Mouse (Mus musculus) heart, adult 2 months (tissue): ENCODE data around the gene Antxrl.

Source experiments
- CTCF ChIP-seq: fragments of 200-600 bp; IDR thresholded peaks from 2 replicates; pipeline ENCODE4 v1.8.1; 2022; ENCODE audit warnings: antibody characterized with exemption, mild to moderate bottlenecking, moderate library complexity
- EP300 ChIP-seq: fragments of 200-500 bp; IDR thresholded peaks from 2 replicates; pipeline ENCODE4 v1.6.1; 2011; ENCODE audit warnings: low read depth, low read length, control low read depth; ENCODE audit not compliant: insufficient read depth
- POLR2A ChIP-seq: fragments of 200-500 bp; IDR thresholded peaks from 2 replicates; pipeline ENCODE4 v1.6.1; 2011; ENCODE audit warnings: mild to moderate bottlenecking, low read depth, low read length, control low read depth; ENCODE audit not compliant: insufficient read depth

DNA sequence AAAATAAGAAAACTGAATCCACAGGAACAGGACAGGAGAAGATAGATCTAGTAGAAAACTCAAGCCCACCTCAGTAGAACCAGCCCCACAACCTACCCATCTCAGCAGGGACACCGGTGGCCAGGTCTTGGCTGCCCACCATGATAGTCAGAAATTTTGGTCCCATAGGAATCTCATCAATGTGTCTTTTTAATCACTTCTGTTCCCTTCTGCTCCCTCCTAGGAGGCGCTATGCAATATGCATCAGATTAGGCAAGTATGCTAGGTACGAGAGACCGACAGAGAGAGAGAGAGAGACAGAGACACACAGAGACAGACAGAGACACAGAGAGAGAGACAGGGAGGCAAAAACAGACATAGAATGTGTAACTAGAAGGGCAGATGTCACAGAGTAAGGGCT, 69.2 kb downstream of the Antxrl start:
- no peak for TF ChIP-seq POLR2A
- no peak for TF ChIP-seq CTCF
- no peak for TF ChIP-seq EP300
